Mouse (Mus musculus) telencephalon, adult 2 months (tissue): ENCODE data around the gene Plac1.

ENCODE experiments used
- DNase-seq: peaks from one replicate; pipeline ENCODE4 v3.0.0-alpha.2; 2011; ENCODE audit warnings: low read depth, low spot score

Gene Plac1

DNA sequence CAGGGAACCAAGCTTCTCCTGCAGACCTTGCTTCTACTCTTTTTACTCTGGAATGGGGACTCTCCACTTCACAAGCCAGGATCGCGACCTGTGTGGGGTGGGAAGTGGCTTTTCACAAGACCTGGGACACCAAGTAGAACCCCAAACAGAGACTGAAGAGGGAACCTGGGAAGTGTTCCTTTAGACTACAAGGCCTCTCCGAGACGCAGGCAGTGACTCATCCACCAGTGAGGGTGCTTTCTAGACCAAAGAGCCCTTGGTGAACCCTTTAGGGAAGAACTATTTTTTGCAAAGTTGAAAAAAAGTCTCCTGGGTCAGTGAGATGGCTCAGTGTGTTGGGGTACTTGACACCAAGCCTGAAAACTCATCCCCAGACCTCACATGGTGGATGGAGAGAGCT is 129.8 kb downstream of the Plac1 start:
- no peak for DNase-seq

DNA sequence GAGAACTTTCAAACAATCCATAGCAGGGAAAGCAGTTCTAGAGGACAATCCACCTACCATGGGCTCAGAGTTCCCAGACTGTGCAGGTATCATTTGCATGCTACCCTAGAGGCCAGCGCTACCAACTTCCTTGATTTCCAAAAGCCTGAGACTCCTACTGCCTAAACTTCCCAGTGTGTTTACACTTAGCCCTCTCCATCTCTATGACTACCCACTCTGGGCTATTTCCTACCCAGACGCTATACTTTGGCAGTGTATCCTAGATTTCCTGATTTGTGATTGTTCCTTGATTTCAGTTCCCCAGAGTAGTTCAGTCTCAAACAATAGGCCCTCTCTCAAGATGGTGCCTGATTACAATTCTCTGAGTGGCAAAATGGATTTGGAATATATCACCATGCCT is 132.8 kb downstream of the Plac1 start:
- DNase-seq, result no peak

DNA sequence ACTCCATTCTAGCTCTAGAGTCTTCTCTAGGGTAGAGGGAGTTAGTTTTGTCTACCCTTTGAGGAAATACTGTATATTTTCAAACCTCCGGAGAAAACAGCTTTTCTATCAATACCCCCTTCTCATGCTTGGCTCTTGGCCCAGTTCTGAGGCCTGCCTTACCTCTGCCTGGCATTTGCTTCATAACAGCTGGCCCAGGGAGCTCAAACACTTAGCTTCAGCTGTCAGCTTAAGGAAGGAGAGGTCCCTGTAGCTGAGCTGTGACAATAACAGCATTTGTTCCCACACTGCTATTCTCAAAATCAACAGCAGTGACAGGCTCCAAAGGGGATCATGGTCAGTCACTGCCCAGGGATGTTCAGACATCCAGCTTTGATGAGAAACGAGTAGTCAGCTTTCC is 138.7 kb downstream of the Plac1 start:
- no peak for DNase-seq

DNA sequence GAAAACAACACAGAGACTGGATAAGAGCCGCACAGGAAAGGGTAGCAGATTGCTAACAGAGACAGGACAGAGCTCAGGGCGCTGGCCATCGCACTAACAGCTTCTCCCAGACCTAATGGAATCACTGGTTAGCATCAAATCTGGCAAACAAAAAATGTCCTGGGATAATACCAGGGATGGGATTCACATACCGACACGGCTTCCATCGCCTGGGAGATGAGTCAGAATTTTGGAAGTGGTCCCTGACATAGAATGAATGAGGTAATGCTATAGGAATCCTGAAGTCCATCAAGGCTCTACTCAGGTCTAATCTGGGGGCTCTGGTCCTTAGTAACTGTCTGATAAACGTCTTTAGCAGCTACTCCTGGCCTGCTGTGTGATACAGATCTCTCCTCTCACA is 140.0 kb downstream of the Plac1 start:
- DNase-seq, result no peak

DNA sequence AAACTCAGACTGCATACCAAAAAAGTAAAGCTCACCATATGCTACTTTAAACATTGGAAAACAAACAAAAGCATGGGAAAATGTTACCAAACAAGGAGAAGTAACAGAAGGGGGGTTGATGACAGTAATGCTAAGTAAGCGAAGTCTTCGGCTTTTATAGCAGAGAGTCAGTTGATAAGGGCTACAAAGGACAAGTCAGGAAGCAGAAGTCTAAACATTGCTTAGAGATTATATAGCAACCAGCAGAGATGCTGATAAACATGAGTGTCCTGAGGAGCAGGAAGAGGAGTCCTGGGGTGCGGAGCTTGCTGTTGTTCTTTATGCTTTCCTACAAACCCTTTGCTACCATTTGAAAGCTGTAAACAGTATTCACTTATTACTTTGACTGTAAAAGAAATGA is 140.6 kb downstream of the Plac1 start:
- DNase-seq, result no peak

DNA sequence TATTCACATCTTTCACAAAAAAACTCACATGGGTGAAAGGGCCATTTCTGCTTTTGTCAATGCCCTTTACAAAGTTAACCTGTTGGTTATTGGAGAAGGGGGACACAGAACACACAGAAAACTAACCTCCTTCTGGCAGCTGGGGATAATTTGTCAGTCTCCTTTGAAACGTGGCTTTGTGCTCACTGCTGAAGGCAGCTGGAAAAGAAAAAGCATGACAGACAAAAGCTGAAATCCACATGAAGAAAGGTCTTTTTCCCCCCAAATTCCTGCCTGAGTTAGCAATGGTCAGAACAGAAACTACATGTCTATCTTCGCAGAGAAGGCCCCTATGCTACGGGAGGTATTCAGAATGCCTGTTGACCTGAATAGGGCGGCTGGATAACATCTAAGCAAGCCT is 141.6 kb downstream of the Plac1 start:
- no peak for DNase-seq

DNA sequence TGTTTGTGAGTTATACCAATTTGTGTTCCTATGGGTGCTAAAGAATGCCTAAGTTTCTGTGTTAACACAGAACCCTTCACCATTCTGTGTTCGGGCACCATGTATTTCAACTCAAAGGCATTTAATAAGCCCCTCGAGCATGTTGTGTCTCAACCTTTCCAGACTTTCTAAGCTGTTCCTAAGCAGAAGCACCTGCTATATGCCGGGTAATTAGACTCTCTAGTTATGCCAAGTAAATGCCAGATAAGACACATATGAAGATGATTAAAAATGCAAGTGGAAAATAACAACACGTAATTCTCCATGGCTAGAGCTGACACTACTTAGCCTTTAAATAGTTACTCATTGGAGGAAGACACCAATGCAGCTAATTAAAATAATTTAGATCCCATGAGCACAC is 142.1 kb downstream of the Plac1 start:
- DNase-seq, result no peak

DNA sequence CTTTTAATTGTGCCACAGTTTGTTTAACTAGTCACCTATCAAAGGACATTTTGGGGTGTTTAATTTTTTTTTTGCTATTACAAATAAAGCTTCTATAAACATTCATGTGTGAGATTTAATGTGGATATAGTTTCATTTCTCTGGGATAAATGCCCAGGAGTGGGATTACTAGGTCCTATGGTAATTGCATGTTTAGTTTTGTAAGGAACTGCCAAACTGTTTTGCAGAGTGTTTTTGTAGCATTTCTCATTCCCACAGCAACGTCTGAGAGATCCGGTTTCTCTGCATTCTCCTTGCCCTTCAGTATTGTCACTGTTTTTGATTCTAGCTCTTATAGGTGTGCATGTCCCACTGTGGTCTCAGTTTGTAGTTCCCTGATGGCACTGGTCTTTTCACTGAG is 146.5 kb downstream of the Plac1 start:
- no peak for DNase-seq

DNA sequence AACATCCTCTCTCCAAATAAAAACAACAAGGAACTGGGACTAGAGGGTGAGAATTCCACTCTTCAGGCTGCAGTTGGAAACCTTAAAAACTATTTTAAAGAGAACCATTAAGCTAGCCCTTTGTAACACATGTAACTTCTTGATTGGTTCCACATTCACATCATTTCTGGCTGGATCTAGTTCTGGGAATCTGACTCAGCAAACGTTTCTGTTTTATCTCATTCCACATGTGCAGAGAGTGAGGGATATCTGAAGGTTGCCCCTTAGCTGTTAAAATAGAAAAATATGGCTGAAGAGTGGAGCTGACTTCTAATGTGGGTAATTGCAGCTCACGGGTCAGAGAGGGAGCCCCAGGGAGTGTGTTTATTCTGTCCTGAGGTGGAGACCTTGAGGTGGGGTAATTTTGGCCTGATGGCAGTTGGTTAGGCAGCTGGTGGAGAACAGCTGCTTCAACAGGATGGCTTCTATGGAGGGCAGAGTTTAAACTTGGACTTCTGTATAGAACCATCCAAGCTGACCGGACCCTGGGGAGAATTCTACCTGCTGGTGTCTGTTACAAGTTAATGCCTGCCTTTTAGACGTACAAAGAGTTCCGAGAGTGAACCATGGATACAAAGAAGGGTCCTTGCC is 151.1 kb downstream of the Plac1 start:
- no peak for DNase-seq

DNA sequence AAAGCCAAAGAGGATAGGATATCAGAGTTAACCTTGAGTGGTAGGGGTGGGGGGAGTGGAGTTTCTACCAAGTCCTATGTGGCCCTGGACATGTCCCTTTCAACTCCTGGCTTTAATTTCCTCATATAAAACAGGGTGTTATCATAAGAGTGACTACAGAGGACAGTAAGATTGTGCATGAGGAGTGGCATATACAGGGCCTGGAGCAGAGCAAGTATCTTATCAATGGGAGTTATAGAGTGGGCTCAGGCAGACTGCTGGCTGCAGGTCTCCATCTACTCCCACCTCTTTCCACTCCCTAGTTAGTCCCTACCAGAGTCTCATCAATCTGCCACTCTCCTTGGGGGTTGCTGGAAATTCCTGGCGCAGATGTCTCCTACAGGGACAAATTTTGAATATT is 152.7 kb downstream of the Plac1 start:
- DNase-seq, result no peak

DNA sequence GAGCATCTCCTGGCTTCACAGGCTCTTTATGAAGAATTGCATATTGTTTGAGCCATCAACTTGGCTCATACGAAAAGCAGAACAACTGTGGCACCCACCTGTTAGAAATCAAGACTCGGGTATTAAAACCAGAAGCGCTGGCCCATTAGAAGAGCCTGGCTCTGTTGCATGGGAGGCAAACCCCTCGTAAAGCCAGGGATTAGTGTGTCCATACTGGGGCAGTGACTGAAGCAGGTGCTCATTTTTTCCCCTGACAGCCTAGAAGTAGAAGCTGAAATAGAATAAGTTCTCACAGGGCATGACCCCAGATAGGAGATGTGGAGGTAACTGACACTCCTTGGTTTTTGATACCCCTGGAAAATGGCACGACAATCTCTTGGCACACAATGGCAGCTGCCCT is 154.4 kb downstream of the Plac1 start:
- DNase-seq, result no peak

DNA sequence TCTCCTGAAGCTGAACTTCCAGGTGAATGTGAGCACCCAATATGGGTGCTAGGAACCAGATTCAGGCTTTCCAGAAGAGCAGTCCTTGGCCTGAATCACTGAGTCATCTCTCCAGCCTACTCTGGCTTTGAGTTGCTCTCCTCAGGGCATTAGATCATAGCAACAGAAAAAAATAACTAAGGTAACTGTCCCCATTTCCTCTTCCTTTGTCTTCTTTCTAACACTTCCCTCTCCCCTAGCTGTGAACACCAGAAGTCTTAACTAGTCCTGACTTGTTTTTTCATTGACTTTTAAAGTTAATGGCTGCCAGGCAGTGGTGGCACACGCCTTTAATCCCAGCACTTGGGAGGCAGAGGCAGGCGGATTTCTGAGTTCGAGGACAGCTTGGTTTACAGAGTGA is 175.5 kb downstream of the Plac1 start:
- DNase-seq, result no peak

DNA sequence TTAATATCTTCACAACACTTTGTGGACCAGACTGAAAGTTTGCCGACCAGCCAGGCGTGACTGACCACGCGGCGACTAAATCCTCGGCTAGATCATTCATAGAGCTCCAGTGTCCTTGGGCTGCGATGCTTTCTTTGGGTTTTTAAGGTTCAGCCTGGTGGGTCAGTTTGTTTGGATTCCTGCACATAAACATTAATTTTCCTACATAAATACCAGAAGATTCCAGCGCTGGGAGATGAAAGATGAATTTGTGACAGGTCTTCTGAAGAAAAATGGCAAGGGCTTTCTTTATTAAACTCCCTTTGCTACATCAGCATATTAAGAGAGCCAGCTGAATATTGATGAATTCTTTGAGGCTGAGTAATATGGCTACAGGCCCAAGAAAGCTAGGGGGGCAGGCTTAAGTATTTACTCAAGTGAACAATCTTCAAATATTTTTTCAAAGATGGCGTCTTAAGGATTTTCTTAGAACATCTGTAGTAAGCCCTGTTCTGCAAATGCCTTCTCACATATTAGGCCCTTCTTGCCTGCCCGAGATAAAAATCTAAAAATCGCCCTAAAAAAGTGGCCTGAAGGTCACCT is 180.4 kb downstream of the Plac1 start:
- DNase-seq, result no peak

DNA sequence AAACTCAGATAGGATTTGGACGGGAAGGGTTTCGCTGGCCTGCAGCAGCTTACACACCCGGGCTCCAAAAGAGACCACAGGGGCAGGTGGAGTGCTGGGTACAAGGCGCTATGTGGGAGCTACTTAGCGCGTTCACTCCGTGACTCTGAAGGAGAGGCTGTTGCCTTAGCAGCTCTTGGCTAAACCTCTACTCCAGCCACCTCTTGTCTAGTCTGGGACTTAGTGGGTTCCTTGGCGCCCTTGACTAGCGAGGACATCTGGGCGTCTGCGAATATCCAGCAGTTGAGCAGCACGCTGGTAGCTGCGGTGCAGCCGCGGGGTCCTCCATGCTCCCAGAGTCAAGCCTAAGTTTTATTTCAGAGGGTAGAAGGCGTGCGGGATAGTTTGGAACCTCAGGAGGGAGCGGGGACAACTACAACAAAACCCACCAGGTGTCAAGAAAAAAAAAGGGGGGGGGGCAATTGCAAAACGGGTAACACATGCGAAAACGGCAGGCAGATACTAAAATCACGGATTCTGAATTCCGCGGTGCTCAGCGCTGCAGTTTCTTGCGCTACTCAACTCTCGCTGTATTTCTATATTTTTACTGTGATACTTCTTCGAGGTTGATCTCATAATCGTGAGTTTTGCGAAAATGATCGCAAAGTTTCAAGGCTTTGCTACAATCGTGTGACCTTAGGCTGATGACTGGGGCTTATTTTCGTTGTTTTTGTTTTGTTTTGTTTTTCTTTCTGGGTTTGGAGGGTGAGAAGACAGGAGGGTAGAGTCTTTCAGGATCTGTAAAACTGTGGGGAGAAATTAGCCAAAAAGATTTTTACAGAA is 181.2 kb downstream of the Plac1 start:
- DNase-seq, result no peak

DNA sequence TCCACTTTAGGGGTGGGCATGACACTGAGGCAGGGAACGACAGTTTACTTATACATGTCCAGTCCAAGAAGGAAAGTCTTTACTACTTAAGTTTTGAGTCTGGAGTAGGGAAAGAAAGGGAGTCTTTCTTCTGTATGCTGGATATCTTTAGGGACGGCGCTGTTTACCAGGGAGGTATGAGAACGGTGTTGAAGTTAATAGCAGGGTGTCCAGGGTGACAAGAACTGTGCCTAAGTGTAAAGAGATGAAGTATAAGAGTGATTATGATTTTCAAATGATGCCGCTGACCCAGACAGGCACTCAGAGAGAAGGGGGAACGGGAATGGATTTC is 182.2 kb downstream of the Plac1 start:
- no peak for DNase-seq

DNA sequence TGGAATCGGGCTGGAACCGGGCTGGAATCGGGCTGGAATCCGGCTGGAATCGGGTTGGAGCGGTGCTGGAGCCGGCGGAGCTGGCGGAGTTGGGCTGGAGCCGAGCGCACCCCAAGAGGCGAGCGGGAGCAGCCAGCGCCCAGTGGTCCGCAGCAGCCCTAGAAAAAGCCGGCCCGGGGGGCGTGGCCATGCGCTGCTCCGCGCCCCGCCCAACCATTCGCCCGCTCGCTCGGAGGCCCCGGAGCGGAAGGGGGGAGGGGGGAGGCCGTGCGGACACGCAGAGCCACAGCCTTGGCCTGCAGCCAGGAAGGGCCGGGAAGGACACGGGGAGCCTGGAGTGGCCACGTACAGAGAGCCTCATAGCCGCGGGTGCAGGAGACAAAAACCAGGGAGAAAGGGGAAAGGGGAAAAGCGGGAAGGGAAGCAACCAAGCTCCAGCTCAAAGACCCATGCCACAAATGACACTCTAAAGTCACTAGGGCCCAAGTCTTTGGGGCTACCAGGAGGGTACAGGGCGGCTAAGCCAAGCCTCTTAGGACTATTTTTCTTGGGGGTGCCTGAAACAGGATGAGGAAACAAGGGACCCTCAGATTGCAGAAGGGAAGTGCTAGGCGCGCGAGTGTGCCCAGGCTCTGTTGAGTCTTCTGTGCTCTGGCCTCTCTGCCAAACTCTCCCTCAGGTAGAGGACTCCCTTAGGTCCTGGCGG is 182.7 kb downstream of the Plac1 start:
- DNase-seq, result no peak

DNA sequence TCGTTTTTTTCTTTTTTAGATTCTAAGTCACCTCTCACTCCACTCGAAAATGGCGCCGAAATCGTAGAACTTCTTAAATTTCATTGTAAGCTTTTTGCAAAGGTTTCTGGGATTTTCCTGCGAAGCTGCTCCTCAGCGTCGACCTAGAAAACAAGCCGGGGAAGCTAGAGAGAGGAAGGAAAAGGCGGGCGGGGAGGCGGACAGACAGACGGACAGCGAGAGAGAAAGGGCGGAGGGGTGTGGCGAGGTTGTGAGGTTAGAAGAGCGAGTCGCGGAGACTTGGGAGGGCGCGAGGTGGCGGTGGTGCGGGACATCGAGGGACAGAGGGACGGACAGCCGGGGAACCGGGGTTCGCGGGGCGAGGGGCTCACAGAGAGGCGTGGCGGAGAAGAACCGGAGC is 183.3 kb downstream of the Plac1 start:
- DNase-seq, result no peak

DNA sequence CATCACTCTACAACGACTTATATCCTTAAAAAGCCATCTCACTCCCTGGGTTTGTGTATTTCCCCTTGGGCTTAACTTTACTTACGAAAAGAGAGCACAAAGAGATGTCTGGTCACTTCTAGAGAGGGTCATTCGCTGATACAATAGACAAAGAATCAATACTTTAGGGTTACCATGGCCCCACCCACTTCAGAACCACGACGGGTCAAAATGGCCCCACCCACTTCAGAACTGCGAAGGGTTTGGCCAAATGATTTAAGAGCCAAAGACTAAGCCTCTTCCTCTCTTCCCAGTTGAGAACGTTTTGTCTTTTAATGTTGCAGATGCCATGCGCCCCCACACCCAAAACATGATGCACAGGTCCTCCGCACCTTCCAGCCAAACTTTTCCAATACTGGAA is 184.1 kb downstream of the Plac1 start:
- no peak for DNase-seq

DNA sequence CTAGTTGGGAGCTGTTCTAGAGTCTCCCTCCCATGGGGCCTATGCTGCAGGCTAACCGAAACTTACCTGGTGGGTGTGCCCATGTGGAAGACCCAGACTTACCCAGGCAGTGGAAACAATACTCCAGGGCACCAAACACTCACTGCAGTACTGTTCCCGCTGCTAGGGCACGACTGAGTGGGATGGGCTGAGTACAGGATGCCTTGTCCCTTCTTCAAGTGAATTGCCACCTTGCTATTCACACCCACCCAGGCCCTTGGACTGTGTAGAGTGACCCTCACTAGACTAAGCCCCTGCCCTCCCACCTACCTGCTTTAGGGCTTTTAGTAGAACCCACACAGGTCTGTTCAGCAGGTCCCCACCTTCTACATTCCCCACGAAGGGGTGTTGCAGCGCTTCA is 186.0 kb downstream of the Plac1 start:
- no peak for DNase-seq

DNA sequence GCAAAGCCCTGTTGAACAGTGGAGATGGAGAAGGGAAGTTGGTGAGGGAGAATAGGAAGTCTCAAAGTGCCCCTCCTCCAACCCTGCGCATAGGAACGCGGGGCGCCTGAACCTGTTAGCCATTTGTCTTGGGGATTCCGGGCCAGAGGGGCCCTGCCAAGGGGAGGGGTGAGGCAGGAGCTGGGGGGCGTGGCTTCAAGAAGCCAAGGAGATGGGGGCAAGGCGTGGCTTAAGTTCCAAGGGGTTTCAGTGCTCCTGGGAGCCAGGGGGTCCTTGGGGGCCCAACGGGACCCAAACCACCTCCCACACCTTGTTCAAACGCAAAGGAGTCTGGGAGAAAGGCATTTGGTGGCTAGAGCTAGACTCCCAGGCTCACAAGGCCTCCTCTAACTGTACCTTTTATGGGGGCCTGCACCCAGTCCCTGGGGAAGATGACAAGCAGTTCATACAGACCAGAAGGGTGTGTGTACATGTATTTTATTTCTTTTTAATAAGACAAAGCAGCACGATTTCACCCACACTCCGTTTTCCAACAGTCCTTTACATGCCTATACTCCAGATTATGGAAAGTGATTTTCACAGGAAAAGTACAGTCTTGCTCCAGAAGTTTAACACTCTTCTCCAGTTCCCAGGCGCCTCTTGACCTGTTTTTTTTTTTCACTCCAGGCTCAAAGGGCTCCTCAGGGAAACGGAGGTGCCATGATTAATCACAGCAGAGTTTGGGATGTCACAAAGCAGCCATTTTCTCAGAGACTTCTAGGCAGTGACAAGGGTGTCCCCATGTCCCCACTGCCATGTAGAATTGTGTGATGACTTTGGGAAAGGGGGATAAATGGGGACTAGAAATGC is 187.0 kb downstream of the Plac1 start:
- no peak for DNase-seq

DNA sequence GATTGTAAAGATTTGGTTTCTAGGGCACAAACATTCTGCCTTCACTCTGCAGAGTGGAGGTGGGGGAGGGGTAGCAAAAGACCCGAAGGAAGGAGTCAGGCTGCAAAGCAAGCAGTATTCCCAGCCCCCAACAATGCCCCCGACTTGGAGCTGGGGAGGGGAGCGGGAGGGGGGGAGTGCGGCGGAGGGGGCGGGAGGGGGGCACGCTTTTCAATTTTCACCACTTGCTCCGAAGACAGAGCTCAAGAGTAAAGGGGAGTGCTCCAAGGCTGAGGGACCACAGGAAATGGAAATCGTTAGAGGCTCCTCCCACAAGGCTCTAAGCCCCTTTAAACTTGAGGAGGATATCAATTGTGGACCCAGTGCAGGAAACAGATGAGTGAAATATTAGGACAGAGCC is 189.6 kb downstream of the Plac1 start:
- no peak for DNase-seq

DNA sequence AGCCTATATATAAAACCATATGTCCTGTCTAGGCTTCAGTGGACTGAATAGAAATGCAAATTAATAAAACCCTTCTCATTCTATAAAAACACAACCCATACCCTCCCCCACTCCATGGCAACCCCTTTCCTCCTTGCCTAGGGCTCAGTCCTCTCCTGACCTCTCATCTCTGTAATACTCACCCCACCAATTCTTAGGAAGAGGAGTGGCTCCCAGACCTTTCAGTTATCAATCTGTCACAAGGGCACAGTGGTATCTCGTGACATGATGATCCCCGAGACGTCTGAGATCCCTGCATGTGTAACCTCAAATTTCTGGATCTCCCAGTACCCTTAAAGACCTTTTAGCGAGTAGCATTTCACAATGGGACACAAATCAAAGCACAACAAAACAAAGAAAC is 190.7 kb downstream of the Plac1 start:
- no peak for DNase-seq
